In genomic region chr12:4717417-4717816, GRCm38 (mm10) we compare ENCODE assay signal across 8 mouse cellular contexts. TPM values are rescaled to one million over a fixed set of nuclear protein-coding genes. Genes with fewer than 3 reads are reported as not detected.
A peak's percentile ranks its signal among the peaks of the same experiment; 100 is the strongest.
DNase-seq lines count a peak whose midpoint lies in the region; ATAC-seq and TF ChIP-seq lines count a peak whose summit lies in the region.

No protein-coding gene starts in this region.

- no peak for TF ChIP-seq CTCF in midbrain, postnatal 0 days (IDR thresholded peaks at IDR 0.05)
- no peak for TF ChIP-seq CTCF in intestine, postnatal 0 days (IDR thresholded peaks at IDR 0.05; ENCODE audit: low read depth)

- H3K27ac ChIP-seq in midbrain, embryonic 13.5 days = no peak overlapping the region
- H3K27ac ChIP-seq in midbrain, postnatal 0 days (ENCODE audit: low read depth, low read length) = no peak overlapping the region
- no peak overlapping the region for H3K27ac ChIP-seq in intestine, postnatal 0 days (ENCODE audit: low read depth, low read length)

- no peak for DNase-seq in midbrain, postnatal 0 days (ENCODE audit: low spot score)
- peak; percentile 23 for DNase-seq in embryo, embryonic 11.5 days (ENCODE audit: low read depth, low spot score)
- peak; percentile 17 for DNase-seq in lung, postnatal 25 days (ENCODE audit: low spot score)
- no peak for DNase-seq in right cerebral cortex, adult 18-20 months
- no peak for DNase-seq in testis, postnatal 10 days (ENCODE audit: low spot score)
- no peak for DNase-seq in layer of hippocampus, postnatal 36 days

- 5% methylated on average over 7 of the region's 7 CpGs for WGBS in midbrain, embryonic 13.5 days
- 7% methylated on average over 7 of the region's 7 CpGs for WGBS in midbrain, postnatal 0 days
- WGBS in intestine, postnatal 0 days = 3% methylated on average over 7 of the region's 7 CpGs

- ATAC-seq in midbrain, embryonic 13.5 days = peak; percentile 80
- no peak for ATAC-seq in midbrain, postnatal 0 days (ENCODE audit: low FRiP score)
- peak; percentile 72; the same call in 1 of the 2 replicates for ATAC-seq in intestine, postnatal 0 days

- no peak overlapping the region for H3K9ac ChIP-seq in midbrain, embryonic 13.5 days (replicated peaks)
- H3K9ac ChIP-seq in midbrain, postnatal 0 days (replicated peaks; ENCODE audit: low read length, poor library complexity, severe bottlenecking) = no peak overlapping the region
- H3K9ac ChIP-seq in intestine, postnatal 0 days (ENCODE audit: low read depth, low read length) = no peak overlapping the region

- H3K27me3 ChIP-seq in midbrain, embryonic 13.5 days = no peaks in the 10 kb centered on the region
- no peaks in the 10 kb centered on the region for H3K27me3 ChIP-seq in midbrain, postnatal 0 days (ENCODE audit: insufficient read depth, low read length)
- no peaks in the 10 kb centered on the region for H3K27me3 ChIP-seq in intestine, postnatal 0 days (replicated peaks; ENCODE audit: control insufficient read depth, insufficient read depth, low read length)

- H3K9me3 ChIP-seq in midbrain, embryonic 13.5 days = no peaks in the 10 kb centered on the region
- no peaks in the 10 kb centered on the region for H3K9me3 ChIP-seq in midbrain, postnatal 0 days (ENCODE audit: low read length)
- no peaks in the 10 kb centered on the region for H3K9me3 ChIP-seq in intestine, postnatal 0 days (ENCODE audit: control insufficient read depth)

- peaks cover 3% of the 10 kb centered on the region; the same call in 1 of the 2 replicates for H3K4me1 ChIP-seq in midbrain, embryonic 13.5 days (replicated peaks)
- H3K4me1 ChIP-seq in midbrain, postnatal 0 days (ENCODE audit: insufficient read depth, low read length) = no peaks in the 10 kb centered on the region
- H3K4me1 ChIP-seq in intestine, postnatal 0 days (replicated peaks; ENCODE audit: control insufficient read depth, insufficient read depth, low read length) = no peaks in the 10 kb centered on the region

- no peak overlapping the region for H3K4me2 ChIP-seq in midbrain, embryonic 13.5 days (replicated peaks)
- H3K4me2 ChIP-seq in midbrain, postnatal 0 days (ENCODE audit: low read depth, low read length, poor library complexity, severe bottlenecking) = no peak overlapping the region
- peak overlapping the region; percentile 14 for H3K4me2 ChIP-seq in intestine, postnatal 0 days (replicated peaks; ENCODE audit: low read depth)

- no peak overlapping the region for H3K4me3 ChIP-seq in midbrain, embryonic 13.5 days (replicated peaks)
- H3K4me3 ChIP-seq in midbrain, postnatal 0 days (ENCODE audit: low read depth, low read length) = no peak overlapping the region
- H3K4me3 ChIP-seq in intestine, postnatal 0 days (ENCODE audit: low read depth, low read length) = no peak overlapping the region

- H3K36me3 ChIP-seq in midbrain, embryonic 13.5 days = peaks cover 12% of the 10 kb centered on the region
- H3K36me3 ChIP-seq in midbrain, postnatal 0 days (ENCODE audit: insufficient read depth, low read length) = peaks cover 22% of the 10 kb centered on the region
- H3K36me3 ChIP-seq in intestine, postnatal 0 days (ENCODE audit: control insufficient read depth, insufficient read depth) = peaks cover 29% of the 10 kb centered on the region

RNA-seq across cellular contexts. Expression of gene Fam228a, which starts 20.8 kb away (rescaled TPM):
- 0.52 and 1.0 TPM in 2 replicates for polyA plus RNA-seq in midbrain, embryonic 13.5 days (2015; fragmentation: Nextera tagmentation; extraction: Ambion mirVana)
- 0.99 and 1.9 TPM in 2 replicates for total RNA-seq in midbrain, postnatal 0 days (2014; rRNA removed)
- 0.26 and 0.58 TPM in 2 replicates for polyA plus RNA-seq in midbrain, postnatal 0 days (2015; fragmentation: Nextera tagmentation; extraction: Ambion mirVana)
- polyA plus RNA-seq in intestine, postnatal 0 days (2015; fragmentation: Nextera tagmentation; extraction: Ambion mirVana) = 0.07 TPM in 1 of 2 replicates, not detected in the other
- 1 to 10 TPM; 2.2 to 4.1 TPM for total RNA-seq in layer of hippocampus, postnatal 36 days (2021)

RNA-seq across cellular contexts. Expression of gene Pfn4, which starts 51.4 kb away (rescaled TPM):
- polyA plus RNA-seq in midbrain, embryonic 13.5 days (2015; fragmentation: Nextera tagmentation; extraction: Ambion mirVana) = 9.1 and 10.2 TPM in 2 replicates
- 10.1 and 12.8 TPM in 2 replicates for total RNA-seq in midbrain, postnatal 0 days (2014; rRNA removed)
- 19.9 and 24.9 TPM in 2 replicates for polyA plus RNA-seq in midbrain, postnatal 0 days (2015; fragmentation: Nextera tagmentation; extraction: Ambion mirVana)
- polyA plus RNA-seq in intestine, postnatal 0 days (2015; fragmentation: Nextera tagmentation; extraction: Ambion mirVana) = 0.97 and 1.0 TPM in 2 replicates
- total RNA-seq in layer of hippocampus, postnatal 36 days (2021) = 10 to 100 TPM; 10.3 to 10.6 TPM

RNA-seq across cellular contexts. Expression of gene Fam228b, which starts 51.6 kb away (rescaled TPM):
- polyA plus RNA-seq in midbrain, embryonic 13.5 days (2015; fragmentation: Nextera tagmentation; extraction: Ambion mirVana) = 4.9 and 5.6 TPM in 2 replicates
- 5.6 and 6.5 TPM in 2 replicates for total RNA-seq in midbrain, postnatal 0 days (2014; rRNA removed)
- 7.2 and 8.7 TPM in 2 replicates for polyA plus RNA-seq in midbrain, postnatal 0 days (2015; fragmentation: Nextera tagmentation; extraction: Ambion mirVana)
- polyA plus RNA-seq in intestine, postnatal 0 days (2015; fragmentation: Nextera tagmentation; extraction: Ambion mirVana) = 0.67 and 1.0 TPM in 2 replicates
- total RNA-seq in layer of hippocampus, postnatal 36 days (2021) = 10 to 100 TPM; 17.5 to 25.6 TPM

Comparison
In these comparisons a context has a peak if more than half of its experiments do, and no peak if none do; other contexts are left out.
1. DNase-seq: peak in embryo, embryonic 11.5 days (single experiment) and lung, postnatal 25 days (single experiment); none in midbrain, postnatal 0 days (single experiment), right cerebral cortex, adult 18-20 months (single experiment), testis, postnatal 10 days (single experiment) and layer of hippocampus, postnatal 36 days (0 of 2).